Mouse (Mus musculus) liver, postnatal 0 days (tissue): Measurements from ENCODE around the gene Nod2.

ENCODE experiments used
- CTCF ChIP-seq: sonication (generic); IDR thresholded peaks from 2 replicates; pipeline ENCODE4 v1.5.1; 2016; ENCODE audit warnings: antibody characterized with exemption, low read depth
- EP300 ChIP-seq: IDR thresholded peaks from 2 replicates; pipeline ENCODE4 v1.6.1; 2016; ENCODE audit warnings: antibody characterized with exemption, low read depth, mild to moderate bottlenecking

- TF ChIP-seq CTCF (no peak), EP300 (no peak)
These were observed 76.3 kb downstream of the Nod2 start for GRCm38 (mm10) chr8:88723256-88723963.
